Mouse (Mus musculus): ENCODE results near the gene Rasal1. TPM values are rescaled to one million over a fixed set of nuclear protein-coding genes. Genes with fewer than 3 reads are reported as not detected.
A peak's percentile ranks its signal among the peaks of the same experiment; 100 is the strongest.

Gene Rasal1
- polyA plus RNA-seq, 1 experiment from 2014 or later, result 0.27 TPM

DNA sequence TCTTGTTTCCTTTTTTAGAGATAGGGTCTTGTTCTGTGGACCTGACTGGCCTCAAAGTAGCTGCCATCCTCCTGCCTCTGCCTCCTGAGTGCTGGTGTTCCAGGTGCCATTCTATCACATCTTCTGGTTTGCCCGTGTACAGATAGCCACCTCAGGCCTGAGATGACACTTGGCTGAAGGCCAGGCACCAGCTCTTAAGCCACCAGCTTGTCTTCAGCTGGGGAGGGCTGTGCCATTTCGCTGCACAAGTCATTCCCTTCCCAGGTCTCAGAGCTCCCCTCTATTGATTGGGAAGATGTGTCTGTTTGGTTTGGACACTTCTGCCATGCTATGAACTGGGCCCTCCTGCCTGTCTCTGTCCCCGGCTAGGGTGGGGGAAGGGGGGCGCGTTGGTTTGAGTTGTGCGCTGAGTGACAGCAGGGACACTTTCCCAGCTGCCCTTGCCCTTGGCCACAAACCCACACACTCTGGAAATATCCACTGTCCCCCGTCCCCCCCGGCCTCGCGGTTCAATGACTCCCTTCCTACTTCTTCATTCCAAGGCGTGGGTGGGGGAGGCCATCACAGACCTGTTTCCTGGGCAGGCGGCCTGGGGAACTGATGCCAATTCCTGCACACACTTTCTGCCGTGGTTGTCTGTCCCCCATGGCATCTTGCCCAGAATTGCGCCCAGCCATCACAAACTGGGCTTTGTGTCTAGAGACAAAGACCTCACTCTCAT is 5.1 kb upstream of the Rasal1 start:
- Histone ChIP-seq H3K4me2 (no peak overlapping the region), H3K27me3 (ENCODE audit: control insufficient read depth, insufficient read depth, low read length) (no peaks in the 10 kb centered on the region), H3K4me1 (ENCODE audit: control insufficient read depth, insufficient read depth, low read length) (peaks cover 8% of the 10 kb centered on the region), H3K36me3 (ENCODE audit: control insufficient read depth, insufficient read depth, low read length) (no peaks in the 10 kb centered on the region), H3K27ac (ENCODE audit: low read depth, low read length) (no peak overlapping the region), H3K9ac (ENCODE audit: low read depth, low read length) (no peak overlapping the region), H3K9me3 (replicated peaks; ENCODE audit: control insufficient read depth, low read length) (no peaks in the 10 kb centered on the region), H3K4me3 (ENCODE audit: low read depth, low read length) (no peak overlapping the region)
- no peak for ATAC-seq (replicated peaks; ENCODE audit: insufficient number of reproducible peaks, low FRiP score, low TSS enrichment)
- 67% methylated on average over 14 of the region's 14 CpGs for WGBS (ENCODE audit: insufficient replicate concordance)

DNA sequence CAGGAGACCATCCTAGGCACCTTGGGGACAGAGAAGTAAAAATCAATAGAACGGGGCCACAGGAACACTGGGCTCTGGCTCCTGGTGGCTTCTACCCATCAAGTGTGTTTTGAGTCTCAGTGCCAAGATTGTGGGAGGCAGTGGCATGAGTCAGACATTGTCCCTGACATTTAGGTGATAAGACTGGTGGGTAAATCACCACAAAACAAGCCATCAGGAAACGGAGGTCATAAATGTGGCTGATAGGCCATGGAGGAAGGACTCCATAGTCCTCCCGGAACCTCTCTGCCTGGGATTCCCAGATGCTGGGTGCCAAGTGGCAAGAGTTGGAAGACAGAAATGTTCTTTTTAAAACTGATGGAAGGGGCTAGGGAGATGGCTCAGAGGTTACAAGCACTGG is 4.4 kb upstream of the Rasal1 start:
- no peaks in the 10 kb centered on the region for H3K9me3 ChIP-seq (replicated peaks; ENCODE audit: control insufficient read depth, low read length)
- H3K4me2 ChIP-seq, result no peak overlapping the region
- no peaks in the 10 kb centered on the region for H3K36me3 ChIP-seq (ENCODE audit: control insufficient read depth, insufficient read depth, low read length)
- H3K27ac ChIP-seq (ENCODE audit: low read depth, low read length), result no peak overlapping the region
- H3K9ac ChIP-seq (ENCODE audit: low read depth, low read length), result no peak overlapping the region
- peaks cover 15% of the 10 kb centered on the region for H3K4me1 ChIP-seq (ENCODE audit: control insufficient read depth, insufficient read depth, low read length)
- no peak overlapping the region for H3K4me3 ChIP-seq (ENCODE audit: low read depth, low read length)
- WGBS (ENCODE audit: insufficient replicate concordance), result 56% methylated on average over 3 of the region's 3 CpGs
- peaks cover 5% of the 10 kb centered on the region for H3K27me3 ChIP-seq (ENCODE audit: control insufficient read depth, insufficient read depth, low read length)
- no peak for ATAC-seq (replicated peaks; ENCODE audit: insufficient number of reproducible peaks, low FRiP score, low TSS enrichment)

GRCm38 (mm10) chr5:120645851-120646250 is 2.8 kb upstream of the Rasal1 start:
- Histone ChIP-seq H3K9me3 (replicated peaks; ENCODE audit: control insufficient read depth, low read length) (no peaks in the 10 kb centered on the region), H3K36me3 (ENCODE audit: control insufficient read depth, insufficient read depth, low read length) (no peaks in the 10 kb centered on the region), H3K27me3 (ENCODE audit: control insufficient read depth, insufficient read depth, low read length) (peaks cover 19% of the 10 kb centered on the region), H3K4me2 (no peak overlapping the region), H3K4me3 (ENCODE audit: low read depth, low read length) (no peak overlapping the region), H3K9ac (ENCODE audit: low read depth, low read length) (no peak overlapping the region), H3K4me1 (ENCODE audit: control insufficient read depth, insufficient read depth, low read length) (peaks cover 19% of the 10 kb centered on the region), H3K27ac (ENCODE audit: low read depth, low read length) (no peak overlapping the region)
- WGBS (ENCODE audit: insufficient replicate concordance), result 54% methylated on average over 6 of the region's 6 CpGs
- ATAC-seq (replicated peaks; ENCODE audit: insufficient number of reproducible peaks, low FRiP score, low TSS enrichment), result no peak

DNA sequence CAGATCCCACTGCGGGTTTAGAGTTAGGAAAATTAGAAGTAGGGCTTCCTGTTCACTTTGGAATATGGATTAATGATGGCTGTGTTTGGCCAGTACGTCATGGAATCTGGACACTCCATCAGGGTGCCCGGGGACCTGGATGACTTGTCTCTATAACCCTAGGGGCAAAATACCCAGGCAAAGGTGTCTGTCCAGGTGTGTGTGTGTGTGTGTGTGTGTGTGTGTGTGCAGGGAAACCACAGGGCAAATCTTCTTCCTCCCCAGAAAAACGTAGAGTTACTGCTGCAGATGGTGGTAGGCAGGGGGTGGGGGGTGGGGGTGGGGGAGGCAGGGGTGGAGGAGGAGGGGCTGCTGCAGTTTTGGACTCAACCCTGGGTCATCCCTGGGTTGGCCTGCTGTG is 1.3 kb upstream of the Rasal1 start:
- peaks cover 19% of the 10 kb centered on the region for H3K27me3 ChIP-seq (ENCODE audit: control insufficient read depth, insufficient read depth, low read length)
- no peaks in the 10 kb centered on the region for H3K36me3 ChIP-seq (ENCODE audit: control insufficient read depth, insufficient read depth, low read length)
- peaks cover 19% of the 10 kb centered on the region for H3K4me1 ChIP-seq (ENCODE audit: control insufficient read depth, insufficient read depth, low read length)
- H3K9ac ChIP-seq (ENCODE audit: low read depth, low read length), result no peak overlapping the region
- no peak overlapping the region for H3K27ac ChIP-seq (ENCODE audit: low read depth, low read length)
- no peak overlapping the region for H3K4me2 ChIP-seq
- no peak overlapping the region for H3K4me3 ChIP-seq (ENCODE audit: low read depth, low read length)
- WGBS (ENCODE audit: insufficient replicate concordance), result 74% methylated on average over 4 of the region's 4 CpGs
- ATAC-seq (replicated peaks; ENCODE audit: insufficient number of reproducible peaks, low FRiP score, low TSS enrichment), result no peak
- no peaks in the 10 kb centered on the region for H3K9me3 ChIP-seq (replicated peaks; ENCODE audit: control insufficient read depth, low read length)

DNA sequence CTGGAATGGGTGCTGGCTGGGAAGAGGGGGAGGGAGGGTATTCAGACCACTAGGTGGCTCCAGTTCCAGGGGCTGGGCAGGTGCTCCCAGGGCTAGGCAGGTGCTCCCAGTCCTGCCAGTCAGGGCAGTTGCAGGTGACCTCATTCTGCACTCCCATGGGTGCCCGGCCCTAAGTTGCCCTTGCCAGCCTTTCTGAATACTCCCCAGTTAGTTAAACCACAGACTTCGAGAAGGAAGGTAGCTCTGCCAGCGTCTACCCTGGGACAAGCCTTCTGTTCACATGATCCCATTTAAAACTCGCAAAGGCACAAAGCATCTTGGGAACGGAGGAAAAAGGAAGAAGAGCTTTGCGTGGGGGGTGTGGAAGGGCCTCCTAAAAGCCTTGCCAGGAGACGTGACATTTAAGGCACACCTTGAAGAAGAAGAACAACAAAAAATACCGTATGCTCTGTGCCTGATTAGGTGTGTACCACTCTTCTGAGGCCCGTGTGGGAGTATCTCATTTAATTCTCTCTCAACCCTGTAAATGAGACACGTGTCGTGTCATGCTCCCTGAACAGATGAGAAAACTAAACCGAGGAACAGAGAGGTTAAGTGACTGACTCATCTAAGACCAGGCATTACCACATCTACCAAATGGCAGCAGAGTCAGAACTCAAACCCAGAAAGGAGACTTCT is 659 bp upstream of the Rasal1 start:
- no peaks in the 10 kb centered on the region for H3K9me3 ChIP-seq (replicated peaks; ENCODE audit: control insufficient read depth, low read length)
- peak overlapping the region; percentile 67 for H3K4me2 ChIP-seq
- H3K9ac ChIP-seq (ENCODE audit: low read depth, low read length), result no peak overlapping the region
- H3K4me1 ChIP-seq (ENCODE audit: control insufficient read depth, insufficient read depth, low read length), result peaks cover 19% of the 10 kb centered on the region
- H3K27ac ChIP-seq (ENCODE audit: low read depth, low read length), result no peak overlapping the region
- peaks cover 19% of the 10 kb centered on the region for H3K27me3 ChIP-seq (ENCODE audit: control insufficient read depth, insufficient read depth, low read length)
- WGBS (ENCODE audit: insufficient replicate concordance), result 26% methylated on average over 12 of the region's 12 CpGs
- H3K4me3 ChIP-seq (ENCODE audit: low read depth, low read length), result no peak overlapping the region; the same call in 1 of the 2 replicates
- H3K36me3 ChIP-seq (ENCODE audit: control insufficient read depth, insufficient read depth, low read length), result no peaks in the 10 kb centered on the region
- ATAC-seq (replicated peaks; ENCODE audit: insufficient number of reproducible peaks, low FRiP score, low TSS enrichment), result no peak

GRCm38 (mm10) chr5:120649374-120649933 is 842 bp downstream of the Rasal1 start:
- Histone ChIP-seq H3K4me3 (ENCODE audit: low read depth, low read length) (peak overlapping the region; percentile 28), H3K27ac (ENCODE audit: low read depth, low read length) (no peak overlapping the region), H3K27me3 (ENCODE audit: control insufficient read depth, insufficient read depth, low read length) (peaks cover 19% of the 10 kb centered on the region), H3K36me3 (ENCODE audit: control insufficient read depth, insufficient read depth, low read length) (no peaks in the 10 kb centered on the region), H3K4me2 (peak overlapping the region; percentile 67), H3K4me1 (ENCODE audit: control insufficient read depth, insufficient read depth, low read length) (peaks cover 16% of the 10 kb centered on the region), H3K9ac (ENCODE audit: low read depth, low read length) (0 out of 2 replicates have a peak overlapping the region, but pooled peaks have one; percentile 0), H3K9me3 (replicated peaks; ENCODE audit: control insufficient read depth, low read length) (no peaks in the 10 kb centered on the region)
- ATAC-seq (replicated peaks; ENCODE audit: insufficient number of reproducible peaks, low FRiP score, low TSS enrichment), result 0 out of 2 replicates have a peak, but pooled peaks have one; percentile 20
- 5% methylated on average over 21 of the region's 21 CpGs for WGBS (ENCODE audit: insufficient replicate concordance)

GRCm38 (mm10) chr5:120649938-120650337 is 1.3 kb downstream of the Rasal1 start:
- Histone ChIP-seq H3K36me3 (ENCODE audit: control insufficient read depth, insufficient read depth, low read length) (no peaks in the 10 kb centered on the region), H3K9ac (ENCODE audit: low read depth, low read length) (no peak overlapping the region), H3K27me3 (ENCODE audit: control insufficient read depth, insufficient read depth, low read length) (peaks cover 19% of the 10 kb centered on the region), H3K9me3 (replicated peaks; ENCODE audit: control insufficient read depth, low read length) (no peaks in the 10 kb centered on the region), H3K27ac (ENCODE audit: low read depth, low read length) (no peak overlapping the region), H3K4me2 (no peak overlapping the region), H3K4me1 (ENCODE audit: control insufficient read depth, insufficient read depth, low read length) (peaks cover 16% of the 10 kb centered on the region), H3K4me3 (ENCODE audit: low read depth, low read length) (no peak overlapping the region)
- 24% methylated on average over 13 of the region's 13 CpGs for WGBS (ENCODE audit: insufficient replicate concordance)
- ATAC-seq (replicated peaks; ENCODE audit: insufficient number of reproducible peaks, low FRiP score, low TSS enrichment), result no peak

- Histone ChIP-seq H3K27me3 (ENCODE audit: control insufficient read depth, insufficient read depth, low read length) (peaks cover 19% of the 10 kb centered on the region), H3K9me3 (replicated peaks; ENCODE audit: control insufficient read depth, low read length) (no peaks in the 10 kb centered on the region), H3K4me1 (ENCODE audit: control insufficient read depth, insufficient read depth, low read length) (peaks cover 16% of the 10 kb centered on the region), H3K4me3 (ENCODE audit: low read depth, low read length) (no peak overlapping the region), H3K36me3 (ENCODE audit: control insufficient read depth, insufficient read depth, low read length) (no peaks in the 10 kb centered on the region), H3K27ac (ENCODE audit: low read depth, low read length) (no peak overlapping the region), H3K4me2 (no peak overlapping the region), H3K9ac (ENCODE audit: low read depth, low read length) (no peak overlapping the region)
- ATAC-seq (replicated peaks; ENCODE audit: insufficient number of reproducible peaks, low FRiP score, low TSS enrichment), result no peak
- WGBS (ENCODE audit: insufficient replicate concordance), result 28% methylated on average over 5 of the region's 5 CpGs
Measured at GRCm38 (mm10) chr5:120651230-120651629, 2.6 kb downstream of the Rasal1 start.

All from heart, embryonic 11.5 days (tissue).